Mouse (Mus musculus) G1E (cell line): ENCODE results near the gene Sox12. TPM values are rescaled to one million over a fixed set of nuclear protein-coding genes. Genes with fewer than 3 reads are reported as not detected.
A peak's percentile ranks its signal among the peaks of the same experiment; 100 is the strongest.

ENCODE experiments used
- ATAC-seq: 2 replicates; pipeline ENCODE4 v1.8.0; 2016; ENCODE audit warnings: mild to moderate bottlenecking; ENCODE audit not compliant: insufficient number of reproducible peaks, poor library complexity, low FRiP score, severe bottlenecking; ENCODE audit errors: extremely low read depth
- DNase-seq: peaks from one replicate; pipeline ENCODE4 v3.0.0; 2012; ENCODE audit warnings: low spot score
- H3K27me3 ChIP-seq: 2 replicates; pipeline ENCODE4 v1.6.1; 2012; ENCODE audit warnings: mild to moderate bottlenecking, low read length, inconsistent platforms; ENCODE audit not compliant: insufficient read depth
- H3K36me3 ChIP-seq: replicated peaks from 2 replicates; pipeline ENCODE3; 2012; ENCODE audit warnings: mild to moderate bottlenecking, inconsistent platforms
- H3K4me1 ChIP-seq: 2 replicates; pipeline ENCODE4 v1.6.1; 2012; ENCODE audit warnings: low read depth, low read length, inconsistent platforms, mixed read lengths; ENCODE audit not compliant: insufficient read depth
- H3K4me3 ChIP-seq: 2 replicates; pipeline ENCODE4 v1.5.1; 2012; ENCODE audit warnings: low read depth, mild to moderate bottlenecking, inconsistent platforms, low read length, moderate library complexity, mixed read lengths
- H3K9me3 ChIP-seq: replicated peaks from 2 replicates; pipeline ENCODE4 v1.6.1; 2012; ENCODE audit warnings: inconsistent platforms
- GATA1 ChIP-seq: IDR thresholded peaks from 2 replicates; pipeline ENCODE4 v1.6.1; 2012; ENCODE audit warnings: borderline replicate concordance, low read length, inconsistent platforms, mixed read lengths
- TAL1 ChIP-seq: conservative IDR thresholded peaks from 2 replicates; pipeline ENCODE4 v1.6.1; 2012; ENCODE audit warnings: low read depth, low read length, inconsistent platforms, mixed read lengths
- polyA plus RNA-seq: library from polyadenylated mRNA; stranded (reverse); fragments of >175 nt; gene quantifications from 2 replicates; pipeline ENCODE4 v1.2.3, GENCODE M21; 2012
- total RNA-seq, 2 experiments: library from RNA; stranded (forward) in 1 of 2; stranded (reverse) in 1 of 2; fragments of 200-1000 nt in 1 of 2; fragments of >200 nt in 1 of 2; fragmentation: Nextera tagmentation in 1 of 2; gene quantifications; 2 replicates each; pipeline ENCODE4 v1.2.3; 2014 to 2017

The Sox12 gene
- total and polyA plus RNA-seq, 3 experiments = 0.98 to 60.0 (median 29.4) TPM

DNA sequence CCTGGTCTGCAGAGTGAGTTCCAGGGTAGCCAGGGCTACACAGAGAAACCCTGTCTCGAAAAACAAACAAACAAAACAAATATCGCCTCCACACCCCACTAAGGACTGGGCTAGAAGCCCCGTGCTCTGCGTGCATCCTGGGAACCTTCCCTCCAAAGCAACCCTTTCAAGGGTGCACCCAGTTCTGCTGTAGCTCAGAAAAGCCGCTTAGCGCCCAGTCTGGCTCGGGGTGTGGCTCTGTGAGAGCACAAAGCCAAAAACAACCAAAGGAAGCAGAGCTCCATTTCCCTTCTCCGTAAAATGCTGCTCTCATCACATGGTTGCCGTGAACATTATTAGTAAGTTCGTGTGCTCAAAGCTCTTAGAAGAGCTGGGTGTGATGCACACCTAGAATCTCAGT, 53.5 kb downstream of the Sox12 start:
- DNase-seq (no peak), ATAC-seq (no peak)
- no peak for TF ChIP-seq GATA1
- no peak for TF ChIP-seq TAL1
- H3K4me1 ChIP-seq = peaks cover 74% of the 10 kb centered on the region
- H3K4me3 ChIP-seq = peak overlapping the region; percentile 82
- no peaks in the 10 kb centered on the region for H3K9me3 ChIP-seq
- H3K27me3 ChIP-seq = no peaks in the 10 kb centered on the region
- peaks cover 28% of the 10 kb centered on the region for H3K36me3 ChIP-seq

Other genes with a start within 250 kb of the Sox12 start
- 180 and 190 TPM in 2 replicates for gene Csnk2a1, start 171.2 kb downstream of the Sox12 start, total RNA-seq (2014; fragmentation: Nextera tagmentation)
- 158 and 187 TPM in 2 replicates for gene Csnk2a1, start 171.2 kb downstream of the Sox12 start, total RNA-seq (2017)
- 9.8 and 16.4 TPM in 2 replicates for gene Csnk2a1, start 171.2 kb downstream of the Sox12 start, polyA plus RNA-seq
- gene Tbc1d20, start 104.2 kb downstream of the Sox12 start, total RNA-seq (2014; fragmentation: Nextera tagmentation) = 45.8 and 48.2 TPM in 2 replicates
- 35.8 and 91.8 TPM in 2 replicates for gene Tbc1d20, start 104.2 kb downstream of the Sox12 start, total RNA-seq (2017)
- 13.8 and 15.7 TPM in 2 replicates for gene Tbc1d20, start 104.2 kb downstream of the Sox12 start, polyA plus RNA-seq
- 123 and 156 TPM in 2 replicates for gene Rbck1, start 65.4 kb downstream of the Sox12 start, total RNA-seq (2014; fragmentation: Nextera tagmentation)
- gene Rbck1, start 65.4 kb downstream of the Sox12 start, total RNA-seq (2017) = 59.9 and 71.3 TPM in 2 replicates
- 232 and 262 TPM in 2 replicates for gene Rbck1, start 65.4 kb downstream of the Sox12 start, polyA plus RNA-seq
- gene Trib3, start 54.0 kb downstream of the Sox12 start, total RNA-seq (2014; fragmentation: Nextera tagmentation) = 24.5 and 25.0 TPM in 2 replicates
- 1.9 and 2.1 TPM in 2 replicates for gene Trib3, start 54.0 kb downstream of the Sox12 start, total RNA-seq (2017)
- gene Trib3, start 54.0 kb downstream of the Sox12 start, polyA plus RNA-seq = 17.8 and 24.9 TPM in 2 replicates
- not detected in 2 replicates for gene Nrsn2, start 21.4 kb downstream of the Sox12 start, total RNA-seq (2014; fragmentation: Nextera tagmentation)
- 0.17 TPM in 1 of 2 replicates, not detected in the other for gene Nrsn2, start 21.4 kb downstream of the Sox12 start, total RNA-seq (2017)
- gene Nrsn2, start 21.4 kb downstream of the Sox12 start, polyA plus RNA-seq = not detected in 2 replicates
- gene Zcchc3, start 17.0 kb upstream of the Sox12 start, total RNA-seq (2014; fragmentation: Nextera tagmentation) = 21.1 and 23.7 TPM in 2 replicates
- gene Zcchc3, start 17.0 kb upstream of the Sox12 start, total RNA-seq (2017) = 12.4 and 12.9 TPM in 2 replicates
- 21.8 and 22.8 TPM in 2 replicates for gene Zcchc3, start 17.0 kb upstream of the Sox12 start, polyA plus RNA-seq
- 2.1 and 3.8 TPM in 2 replicates for gene 6820408C15Rik, start 17.5 kb upstream of the Sox12 start, total RNA-seq (2014; fragmentation: Nextera tagmentation)
- 0.49 and 0.64 TPM in 2 replicates for gene 6820408C15Rik, start 17.5 kb upstream of the Sox12 start, total RNA-seq (2017)
- gene 6820408C15Rik, start 17.5 kb upstream of the Sox12 start, polyA plus RNA-seq = 0.17 and 0.18 TPM in 2 replicates
- not detected in 2 replicates for gene Defb23, start 66.6 kb upstream of the Sox12 start, total RNA-seq (2014; fragmentation: Nextera tagmentation)
- 0.29 TPM in 1 of 2 replicates, not detected in the other for gene Defb23, start 66.6 kb upstream of the Sox12 start, total RNA-seq (2017)
- gene Defb23, start 66.6 kb upstream of the Sox12 start, polyA plus RNA-seq = not detected in 2 replicates
- gene Defb20, start 79.0 kb upstream of the Sox12 start, total RNA-seq (2014; fragmentation: Nextera tagmentation) = not detected in 2 replicates
- gene Defb20, start 79.0 kb upstream of the Sox12 start, total RNA-seq (2017) = 0.22 TPM in 1 of 2 replicates, not detected in the other
- gene Defb20, start 79.0 kb upstream of the Sox12 start, polyA plus RNA-seq = not detected in 2 replicates
- gene Defb22, start 92.1 kb upstream of the Sox12 start, total RNA-seq (2014; fragmentation: Nextera tagmentation) = not detected in 2 replicates
- gene Defb22, start 92.1 kb upstream of the Sox12 start, total RNA-seq (2017) = not detected in 2 replicates
- gene Defb22, start 92.1 kb upstream of the Sox12 start, polyA plus RNA-seq = not detected in 2 replicates
- not detected in 2 replicates for gene Defb26, start 113.6 kb upstream of the Sox12 start, total RNA-seq (2014; fragmentation: Nextera tagmentation)
- gene Defb26, start 113.6 kb upstream of the Sox12 start, total RNA-seq (2017) = not detected in 2 replicates
- not detected in 2 replicates for gene Defb26, start 113.6 kb upstream of the Sox12 start, polyA plus RNA-seq
- gene Defb28, start 120.2 kb upstream of the Sox12 start, total RNA-seq (2014; fragmentation: Nextera tagmentation) = not detected in 2 replicates
- gene Defb28, start 120.2 kb upstream of the Sox12 start, total RNA-seq (2017) = not detected in 2 replicates
- gene Defb28, start 120.2 kb upstream of the Sox12 start, polyA plus RNA-seq = not detected in 2 replicates
- gene Defb29, start 142.0 kb upstream of the Sox12 start, total RNA-seq (2014; fragmentation: Nextera tagmentation) = not detected in 2 replicates
- not detected in 2 replicates for gene Defb29, start 142.0 kb upstream of the Sox12 start, total RNA-seq (2017)
- gene Defb29, start 142.0 kb upstream of the Sox12 start, polyA plus RNA-seq = not detected in 2 replicates
- not detected in 2 replicates for gene Gm17416, start 171.3 kb upstream of the Sox12 start, total RNA-seq (2014; fragmentation: Nextera tagmentation)
- gene Gm17416, start 171.3 kb upstream of the Sox12 start, total RNA-seq (2017) = not detected in 2 replicates
- gene Gm17416, start 171.3 kb upstream of the Sox12 start, polyA plus RNA-seq = not detected in 2 replicates
- gene Defb21, start 174.7 kb upstream of the Sox12 start, total RNA-seq (2014; fragmentation: Nextera tagmentation) = not detected in 2 replicates
- not detected in 2 replicates for gene Defb21, start 174.7 kb upstream of the Sox12 start, total RNA-seq (2017)
- gene Defb21, start 174.7 kb upstream of the Sox12 start, polyA plus RNA-seq = not detected in 2 replicates
- not detected in 2 replicates for gene Defb19, start 182.2 kb upstream of the Sox12 start, total RNA-seq (2014; fragmentation: Nextera tagmentation)
- not detected in 2 replicates for gene Defb19, start 182.2 kb upstream of the Sox12 start, total RNA-seq (2017)
- not detected in 2 replicates for gene Defb19, start 182.2 kb upstream of the Sox12 start, polyA plus RNA-seq
- gene Defb45, start 201.3 kb upstream of the Sox12 start, total RNA-seq (2014; fragmentation: Nextera tagmentation) = not detected in 2 replicates
- gene Defb45, start 201.3 kb upstream of the Sox12 start, total RNA-seq (2017) = not detected in 2 replicates
- gene Defb45, start 201.3 kb upstream of the Sox12 start, polyA plus RNA-seq = not detected in 2 replicates
- gene Defb36, start 206.3 kb upstream of the Sox12 start, total RNA-seq (2014; fragmentation: Nextera tagmentation) = not detected in 2 replicates
- not detected in 2 replicates for gene Defb36, start 206.3 kb upstream of the Sox12 start, total RNA-seq (2017)
- not detected in 2 replicates for gene Defb36, start 206.3 kb upstream of the Sox12 start, polyA plus RNA-seq
- not detected in 2 replicates for gene Defb25, start 225.0 kb upstream of the Sox12 start, total RNA-seq (2014; fragmentation: Nextera tagmentation)
- gene Defb25, start 225.0 kb upstream of the Sox12 start, total RNA-seq (2017) = not detected in 2 replicates
- gene Defb25, start 225.0 kb upstream of the Sox12 start, polyA plus RNA-seq = not detected in 2 replicates
- not detected in 2 replicates for gene Rem1, start 228.9 kb upstream of the Sox12 start, total RNA-seq (2014; fragmentation: Nextera tagmentation)
- gene Rem1, start 228.9 kb upstream of the Sox12 start, total RNA-seq (2017) = not detected in 2 replicates
- gene Rem1, start 228.9 kb upstream of the Sox12 start, polyA plus RNA-seq = not detected in 2 replicates